Mouse (Mus musculus) limb, embryonic 12.5 days (tissue): ENCODE measurements around the gene Psenen. TPM values are rescaled to one million over a fixed set of nuclear protein-coding genes. Genes with fewer than 3 reads are reported as not detected.

ENCODE experiments used
- ATAC-seq: fragments of 200-750 bp; cut with Nextera tagmentation; 2 replicates; pipeline ENCODE4 v1.8.0; 2017; ENCODE audit warnings: low read depth, moderate TSS enrichment; ENCODE audit not compliant: insufficient number of reproducible peaks, insufficient read depth, low FRiP score, low TSS enrichment
- H3K27ac ChIP-seq: fragments of 300-500 bp; sonication (generic); 2 replicates; pipeline ENCODE4 v1.5.1; 2016; ENCODE audit warnings: mild to moderate bottlenecking, moderate library complexity
- H3K27me3 ChIP-seq: fragments of 300-500 bp; sonication (generic); 2 replicates; pipeline ENCODE4 v1.6.1; 2016; ENCODE audit warnings: mild to moderate bottlenecking, moderate library complexity
- H3K36me3 ChIP-seq: fragments of 300-500 bp; sonication (generic); 2 replicates; pipeline ENCODE4 v1.6.1; 2016; ENCODE audit warnings: mild to moderate bottlenecking, moderate library complexity
- H3K4me1 ChIP-seq: fragments of 300-500 bp; sonication (generic); replicated peaks from 2 replicates; pipeline ENCODE4 v1.6.1; 2016
- H3K4me2 ChIP-seq: fragments of 300-500 bp; sonication (generic); 2 replicates; pipeline ENCODE4 v1.6.1; 2016; ENCODE audit warnings: mild to moderate bottlenecking, moderate library complexity
- H3K4me3 ChIP-seq: fragments of 300-500 bp; sonication (generic); replicated peaks from 2 replicates; pipeline ENCODE4 v1.5.1; 2016; ENCODE audit warnings: mild to moderate bottlenecking
- H3K9ac ChIP-seq: fragments of 300-500 bp; sonication (generic); replicated peaks from 2 replicates; pipeline ENCODE4 v1.6.1; 2016; ENCODE audit warnings: mild to moderate bottlenecking, moderate library complexity
- H3K9me3 ChIP-seq: fragments of 300-500 bp; sonication (generic); 2 replicates; pipeline ENCODE4 v1.6.1; 2016; ENCODE audit warnings: mild to moderate bottlenecking, moderate library complexity
- WGBS: fragments of 180-500 bp; shearing (Covaris S2); methylation state at CpG from one replicate; pipeline ENCODE4 v1.1.7; 2016; 5-methylcytosine and 5-hydroxymethylcytosine counted together
- polyA plus RNA-seq: library from polyadenylated mRNA; unstranded; fragments of >200 nt; fragmentation: Nextera tagmentation; extraction: Ambion mirVana; gene quantifications from 2 replicates; pipeline ENCODE4 v1.2.1, GENCODE M21; 2016

Psenen gene
- polyA plus RNA-seq, 1 experiment from 2014 or later: 136 TPM

GRCm38 (mm10) chr7:30587842-30588667, 24.6 kb upstream of the Psenen start:
- Histone ChIP-seq H3K27ac (peak overlapping the region; percentile 92), H3K4me3 (peak overlapping the region; percentile 99), H3K9me3 (no peaks in the 10 kb centered on the region), H3K36me3 (peaks cover 38% of the 10 kb centered on the region), H3K9ac (peak overlapping the region; percentile 98), H3K4me2 (peak overlapping the region; percentile 94), H3K4me1 (peaks cover 20% of the 10 kb centered on the region), H3K27me3 (no peaks in the 10 kb centered on the region)
- peak; percentile 20 for ATAC-seq
- under 1% methylated on average over 56 of the region's 67 CpGs for WGBS

GRCm38 (mm10) chr7:30586455-30587020, 23.1 kb upstream of the Psenen start:
- Histone ChIP-seq H3K36me3 (peaks cover 53% of the 10 kb centered on the region), H3K27ac (no peak overlapping the region), H3K4me1 (peaks cover 20% of the 10 kb centered on the region), H3K27me3 (no peaks in the 10 kb centered on the region), H3K9ac (peak overlapping the region; percentile 98; the same call in 1 of the 2 replicates), H3K9me3 (no peaks in the 10 kb centered on the region), H3K4me3 (no peak overlapping the region), H3K4me2 (peak overlapping the region; percentile 94)
- 90% methylated on average over 28 of the region's 28 CpGs for WGBS
- ATAC-seq: no peak

GRCm38 (mm10) chr7:30585170-30585569, 21.7 kb upstream of the Psenen start:
- WGBS: over 99% methylated on average over 7 of the region's 7 CpGs

GRCm38 (mm10) chr7:30584339-30584738, 20.9 kb upstream of the Psenen start:
- WGBS: 94% methylated on average over 10 of the region's 10 CpGs
- peaks cover 75% of the 10 kb centered on the region for H3K36me3 ChIP-seq
- H3K4me2 ChIP-seq: no peak overlapping the region
- H3K27ac ChIP-seq: no peak overlapping the region
- H3K4me3 ChIP-seq: no peak overlapping the region
- H3K9me3 ChIP-seq: no peaks in the 10 kb centered on the region
- H3K27me3 ChIP-seq: no peaks in the 10 kb centered on the region
- H3K4me1 ChIP-seq: peaks cover 14% of the 10 kb centered on the region
- H3K9ac ChIP-seq: no peak overlapping the region
- ATAC-seq: no peak

More at GRCm38 (mm10) chr7:30585170-30585569, 21.7 kb upstream of the Psenen start:
- Histone ChIP-seq H3K9me3 (no peaks in the 10 kb centered on the region), H3K4me2 (no peak overlapping the region), H3K4me3 (no peak overlapping the region), H3K4me1 (peaks cover 20% of the 10 kb centered on the region), H3K9ac (no peak overlapping the region), H3K36me3 (peaks cover 67% of the 10 kb centered on the region), H3K27me3 (no peaks in the 10 kb centered on the region), H3K27ac (no peak overlapping the region)
- no peak for ATAC-seq

GRCm38 (mm10) chr7:30581547-30581946, 18.1 kb upstream of the Psenen start:
- no peak overlapping the region for H3K4me3 ChIP-seq
- H3K4me2 ChIP-seq: no peak overlapping the region
- peaks cover 100% of the 10 kb centered on the region for H3K36me3 ChIP-seq
- peaks cover 2% of the 10 kb centered on the region; the same call in 1 of the 2 replicates for H3K4me1 ChIP-seq
- H3K9me3 ChIP-seq: no peaks in the 10 kb centered on the region
- no peak for ATAC-seq
- H3K27me3 ChIP-seq: no peaks in the 10 kb centered on the region
- H3K27ac ChIP-seq: no peak overlapping the region
- H3K9ac ChIP-seq: no peak overlapping the region
- WGBS: 98% methylated on average over 16 of the region's 16 CpGs

- Histone ChIP-seq H3K27ac (no peak overlapping the region), H3K27me3 (no peaks in the 10 kb centered on the region), H3K4me3 (no peak overlapping the region), H3K36me3 (peaks cover 100% of the 10 kb centered on the region), H3K9ac (no peak overlapping the region), H3K4me2 (no peak overlapping the region), H3K9me3 (no peaks in the 10 kb centered on the region), H3K4me1 (no peaks in the 10 kb centered on the region)
- no peak for ATAC-seq
- WGBS: 91% methylated on average over 8 of the region's 8 CpGs
These were observed 16.5 kb upstream of the Psenen start for GRCm38 (mm10) chr7:30579950-30580349.

- peaks cover 100% of the 10 kb centered on the region for H3K36me3 ChIP-seq
- no peak overlapping the region for H3K4me3 ChIP-seq
- 78% methylated on average over 2 of the region's 2 CpGs for WGBS
- no peak overlapping the region for H3K4me2 ChIP-seq
- H3K9me3 ChIP-seq: no peaks in the 10 kb centered on the region
- no peak overlapping the region for H3K9ac ChIP-seq
- no peak overlapping the region for H3K27ac ChIP-seq
- H3K27me3 ChIP-seq: no peaks in the 10 kb centered on the region
- no peak for ATAC-seq
- H3K4me1 ChIP-seq: no peaks in the 10 kb centered on the region
These were observed 9.5 kb upstream of the Psenen start for GRCm38 (mm10) chr7:30572969-30573368.

- 92% methylated on average over 5 of the region's 5 CpGs for WGBS
- H3K36me3 ChIP-seq: peaks cover 97% of the 10 kb centered on the region
- H3K4me1 ChIP-seq: no peaks in the 10 kb centered on the region
- H3K27ac ChIP-seq: no peak overlapping the region
- no peaks in the 10 kb centered on the region for H3K9me3 ChIP-seq
- ATAC-seq: no peak
- H3K4me2 ChIP-seq: no peak overlapping the region
- no peak overlapping the region for H3K9ac ChIP-seq
- H3K4me3 ChIP-seq: no peak overlapping the region
- no peaks in the 10 kb centered on the region for H3K27me3 ChIP-seq
These were observed 9.0 kb upstream of the Psenen start for GRCm38 (mm10) chr7:30572389-30572788.

- no peak overlapping the region for H3K27ac ChIP-seq
- no peaks in the 10 kb centered on the region for H3K27me3 ChIP-seq
- 88% methylated on average over 11 of the region's 11 CpGs for WGBS
- no peak overlapping the region for H3K9ac ChIP-seq
- no peak overlapping the region for H3K4me2 ChIP-seq
- no peak for ATAC-seq
- H3K4me3 ChIP-seq: no peak overlapping the region
- peaks cover 7% of the 10 kb centered on the region for H3K4me1 ChIP-seq
- peaks cover 75% of the 10 kb centered on the region for H3K36me3 ChIP-seq
- H3K9me3 ChIP-seq: no peaks in the 10 kb centered on the region
These were observed 4.1 kb upstream of the Psenen start for GRCm38 (mm10) chr7:30567555-30567954.

GRCm38 (mm10) chr7:30566033-30566432, 2.6 kb upstream of the Psenen start:
- Histone ChIP-seq H3K36me3 (peaks cover 60% of the 10 kb centered on the region), H3K27me3 (no peaks in the 10 kb centered on the region), H3K4me1 (peaks cover 15% of the 10 kb centered on the region), H3K9ac (no peak overlapping the region), H3K27ac (no peak overlapping the region), H3K4me3 (no peak overlapping the region), H3K9me3 (no peaks in the 10 kb centered on the region), H3K4me2 (no peak overlapping the region)
- 89% methylated on average over 9 of the region's 9 CpGs for WGBS
- no peak for ATAC-seq

GRCm38 (mm10) chr7:30564970-30565571, 1.6 kb upstream of the Psenen start, which contains the start of gene Igflr1:
Gene Igflr1 (plus strand): TSS chr7:30565427.
- no peaks in the 10 kb centered on the region for H3K27me3 ChIP-seq
- peak within 1 kb of the TSS; percentile 77; the same call in 1 of the 2 replicates for H3K9ac ChIP-seq
- 94% methylated on average over 12 of the region's 12 CpGs for WGBS
- H3K9me3 ChIP-seq: no peaks in the 10 kb centered on the region
- no peak within 1 kb of the TSS for H3K27ac ChIP-seq
- peak within 1 kb of the TSS; percentile 75 for H3K4me3 ChIP-seq
- peak within 1 kb of the TSS; percentile 59 for H3K4me2 ChIP-seq
- H3K4me1 ChIP-seq: peaks cover 15% of the 10 kb centered on the region
- H3K36me3 ChIP-seq: peaks cover 50% of the 10 kb centered on the region
- ATAC-seq: no peak
